Mouse (Mus musculus) layer of hippocampus, postnatal 36 days (tissue): ENCODE data around the gene Cntf. TPM values are rescaled to one million over a fixed set of nuclear protein-coding genes. Genes with fewer than 3 reads are reported as not detected.

Experiments used
- DNase-seq, 2 experiments: peaks; one replicate each; pipeline ENCODE4 v3.0.0; 2022
- total RNA-seq, 2 experiments: library from RNA; stranded (reverse); gene quantifications; 2 replicates each; pipeline ENCODE4 v1.2.3; 2021

The Cntf gene
- 1 to 10 TPM; 2.9 to 4.1 TPM for total RNA-seq

DNA sequence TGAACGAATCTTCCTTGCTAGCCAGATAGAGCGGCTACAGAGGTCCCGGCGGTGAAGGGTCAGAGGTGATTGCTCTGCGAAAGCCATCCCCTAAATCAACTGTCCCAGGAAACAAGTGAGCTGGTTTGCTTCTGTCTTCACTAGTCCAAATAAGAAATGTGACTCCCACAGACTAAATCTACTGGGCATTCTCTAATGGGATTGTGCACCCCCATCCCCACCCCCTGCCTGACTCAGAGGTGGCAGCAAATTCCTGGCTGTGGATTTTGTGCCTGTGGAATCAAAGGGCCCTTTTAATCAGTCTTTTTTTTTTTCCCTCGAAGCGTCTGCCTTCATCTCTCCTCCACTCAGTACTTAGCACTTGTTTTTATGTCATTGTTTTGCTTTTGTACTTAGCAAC lies at the start of gene Cntf:
Cntf (minus strand) TSS at position 325 of the 400 bp plus-strand sequence.
- DNase-seq = no peak

DNA sequence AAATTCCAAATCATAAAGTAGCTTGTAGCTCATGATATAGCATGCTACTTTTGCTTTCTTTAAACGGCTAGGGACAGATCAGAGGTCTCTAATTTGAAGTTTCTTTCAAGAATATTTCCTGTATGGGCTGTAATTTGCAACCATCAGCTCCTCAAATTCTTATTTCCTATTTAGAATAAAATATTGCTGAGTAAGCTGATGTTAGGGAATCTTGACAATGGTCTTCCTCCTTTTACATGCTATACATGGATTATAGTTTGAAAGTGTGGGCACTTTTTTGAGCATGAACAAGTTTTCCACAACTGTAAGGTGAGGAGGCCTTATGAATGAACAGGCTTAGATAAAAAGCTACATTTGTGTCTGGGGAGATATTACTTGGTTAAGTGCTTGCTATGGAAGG lies 48.5 kb upstream of the Cntf start:
- no peak for DNase-seq

DNA sequence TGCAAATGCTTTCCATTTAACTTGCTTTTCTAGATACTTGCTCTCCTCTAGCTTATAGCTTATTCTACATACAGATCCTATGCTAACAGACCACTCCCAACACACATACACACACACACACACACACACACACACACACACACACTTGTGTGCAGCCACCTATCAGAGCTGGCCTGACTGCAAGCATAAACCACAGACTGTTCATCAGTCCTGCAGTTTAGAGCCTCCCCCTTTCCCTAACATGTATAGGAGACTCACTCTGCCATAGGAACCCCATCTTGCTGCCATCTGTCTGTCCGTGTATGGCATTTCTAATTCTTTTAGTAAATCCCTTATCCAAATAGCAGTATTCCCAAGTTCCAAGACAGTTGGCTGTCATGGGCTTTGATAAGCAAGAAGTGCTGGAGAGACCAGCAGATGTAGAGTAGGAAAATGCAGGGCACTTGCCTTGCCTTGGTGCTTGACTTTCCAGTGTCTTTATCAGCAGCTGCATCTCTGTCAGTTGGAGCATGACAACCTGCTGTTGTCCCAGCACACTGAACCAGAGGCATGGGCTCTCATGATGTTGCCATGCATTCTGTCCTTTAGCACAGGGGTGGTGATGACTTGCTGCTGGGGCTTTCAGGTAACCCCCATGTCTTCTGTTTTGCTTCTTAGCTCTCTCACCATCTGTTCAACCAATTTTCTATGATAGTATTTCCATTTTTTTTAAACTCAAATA lies 47.4 kb upstream of the Cntf start:
- no peak for DNase-seq

DNA sequence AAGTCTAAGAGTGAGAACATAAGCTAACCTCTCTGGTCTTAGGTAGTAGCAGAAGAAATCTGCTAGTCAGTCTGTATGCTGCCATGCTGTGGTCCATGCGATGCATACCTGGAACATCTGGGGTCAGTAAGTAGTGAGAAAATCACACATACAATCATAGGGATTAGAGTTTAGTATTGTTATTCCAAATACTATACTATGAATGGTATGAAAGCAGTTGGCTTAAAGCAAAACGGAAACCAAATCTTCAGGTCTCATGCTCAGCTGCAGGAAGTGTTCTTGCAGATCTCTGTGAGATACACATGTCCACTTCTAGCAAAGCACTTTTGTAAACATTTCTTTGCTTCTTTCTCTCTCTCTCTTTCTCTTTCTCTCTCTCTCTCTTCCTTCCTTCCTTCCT lies 40.8 kb upstream of the Cntf start:
- no peak for DNase-seq

DNA sequence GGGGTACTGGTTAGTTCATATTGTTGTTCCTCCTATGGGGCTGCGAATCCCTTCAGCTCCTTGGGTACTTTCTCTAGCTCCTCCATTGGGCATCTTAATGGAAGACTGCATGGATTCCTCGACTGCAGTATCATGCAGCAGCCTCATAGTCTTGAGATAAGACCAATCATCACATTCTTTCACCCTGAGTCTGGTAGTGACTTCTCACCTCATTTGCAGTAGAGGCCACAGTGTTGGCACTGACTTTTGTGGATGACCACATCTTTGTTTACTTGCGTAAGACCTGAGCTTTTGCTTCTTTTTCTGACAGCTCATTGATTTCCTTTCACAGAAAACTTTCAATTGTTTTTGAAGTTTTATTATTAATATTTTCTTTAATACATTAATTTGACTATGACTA lies 40.3 kb upstream of the Cntf start:
- DNase-seq = no peak

DNA sequence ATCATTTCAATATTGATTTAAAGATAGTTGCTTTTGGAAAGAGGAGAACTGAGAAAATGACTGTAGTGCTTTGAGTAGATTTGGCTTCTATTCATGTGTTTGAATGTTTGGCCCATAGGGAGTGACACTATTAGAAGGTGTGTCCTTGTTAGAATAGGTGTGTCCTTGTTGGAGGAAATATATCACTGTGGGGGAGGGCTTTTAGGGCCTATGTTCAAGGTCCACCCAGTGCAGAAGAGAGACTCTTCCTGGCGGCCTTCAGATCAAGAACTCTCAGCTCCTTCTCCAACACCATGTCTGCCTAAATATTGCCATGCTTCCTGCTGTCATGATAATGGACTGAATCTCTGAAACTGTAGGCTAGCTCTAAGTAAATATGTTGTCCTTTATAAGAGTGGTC lies 38.8 kb upstream of the Cntf start:
- DNase-seq = no peak

DNA sequence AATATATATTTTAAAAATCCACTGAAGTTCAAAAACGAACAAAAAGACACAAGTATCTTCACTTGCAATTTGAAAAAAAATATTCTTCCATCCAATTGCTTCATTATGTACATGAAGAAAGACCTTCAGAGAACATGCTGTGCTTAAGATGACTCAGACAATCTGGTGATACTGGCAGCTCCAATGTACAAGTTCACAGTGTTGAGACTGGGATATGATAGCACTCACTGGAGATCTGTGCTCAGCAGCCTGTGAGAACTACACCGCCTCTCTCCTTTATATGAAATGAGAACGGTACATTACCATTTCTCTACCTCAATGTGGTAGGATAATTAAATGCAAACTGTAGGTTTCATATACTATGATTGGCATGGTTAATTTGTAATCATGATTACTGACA lies 37.4 kb upstream of the Cntf start:
- DNase-seq = no peak

DNA sequence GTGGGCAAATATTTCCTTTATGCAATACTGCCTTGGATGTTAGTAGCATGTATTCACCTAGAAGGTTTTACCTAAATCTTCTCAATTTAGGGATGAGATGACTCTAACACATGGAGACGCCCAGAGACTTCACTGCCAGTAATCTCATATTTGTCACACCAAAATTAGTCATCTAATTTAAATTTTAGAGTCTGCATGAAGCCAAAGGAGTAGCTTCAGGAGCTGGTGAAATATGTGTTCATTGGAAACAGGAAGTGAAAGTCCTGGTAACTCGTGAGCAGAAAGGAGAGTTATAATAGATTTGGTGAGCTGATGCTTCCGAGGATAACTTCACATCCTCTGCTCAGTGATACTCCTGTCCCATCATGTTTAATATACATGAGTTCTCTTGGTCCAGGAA lies 35.6 kb upstream of the Cntf start:
- no peak for DNase-seq

DNA sequence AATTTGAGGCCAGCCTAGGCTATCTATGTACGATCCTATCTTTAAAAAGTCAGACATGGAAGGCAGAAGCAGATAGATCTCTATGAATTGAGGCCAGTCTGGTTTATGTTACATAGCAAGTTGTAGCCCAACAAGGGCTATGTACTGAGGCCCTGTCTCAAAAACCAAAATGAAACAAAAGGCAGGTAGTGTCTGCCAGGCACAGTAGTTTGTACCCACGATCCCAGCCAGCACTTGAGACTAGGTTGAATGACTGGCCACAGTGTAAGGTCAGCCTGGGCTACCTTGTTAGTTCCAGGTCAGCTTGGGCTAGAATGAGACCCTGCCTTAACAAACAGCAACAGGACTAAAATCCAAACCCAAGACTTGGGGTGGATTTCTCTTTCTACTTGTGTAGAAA lies 35.2 kb upstream of the Cntf start:
- DNase-seq = no peak

DNA sequence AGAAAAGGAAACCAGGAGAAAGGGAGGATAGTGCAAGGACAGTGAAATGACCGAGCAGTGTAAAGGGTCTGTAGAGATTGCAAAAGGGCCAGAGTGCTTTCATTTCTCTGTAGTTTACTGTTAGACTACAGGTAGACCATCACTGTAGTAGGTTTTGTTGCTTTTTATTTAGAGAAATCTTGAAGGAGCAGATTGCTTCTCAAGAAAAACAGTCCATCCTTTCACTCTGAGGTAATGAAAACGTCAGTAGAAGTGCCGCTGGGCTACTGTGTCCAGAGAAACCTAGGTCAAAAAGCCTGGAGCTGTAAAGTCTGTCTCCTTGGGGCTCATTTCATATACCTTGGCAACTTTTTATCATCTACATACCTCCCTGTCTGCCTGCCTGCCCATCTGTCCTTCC lies 33.6 kb upstream of the Cntf start:
- DNase-seq = no peak

DNA sequence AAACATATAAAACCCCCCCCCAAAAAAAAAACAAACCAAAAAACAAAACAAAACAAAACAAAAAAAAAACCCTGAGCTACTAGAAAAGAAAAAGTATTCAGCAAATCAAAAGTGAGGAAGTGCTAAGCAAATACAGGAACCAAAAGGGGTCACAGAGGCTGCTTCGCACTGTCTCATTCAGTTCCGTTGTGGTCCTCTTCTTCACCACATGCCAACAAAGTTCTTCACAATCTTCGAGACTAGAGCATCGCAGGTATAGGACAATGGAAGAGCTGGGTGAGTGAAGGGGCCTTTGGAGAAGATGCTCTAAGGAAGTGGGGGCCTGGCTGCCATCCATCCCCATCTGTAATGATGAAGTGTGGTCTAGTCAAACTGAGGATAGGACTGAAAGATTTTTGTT lies 33.0 kb upstream of the Cntf start:
- DNase-seq = no peak

DNA sequence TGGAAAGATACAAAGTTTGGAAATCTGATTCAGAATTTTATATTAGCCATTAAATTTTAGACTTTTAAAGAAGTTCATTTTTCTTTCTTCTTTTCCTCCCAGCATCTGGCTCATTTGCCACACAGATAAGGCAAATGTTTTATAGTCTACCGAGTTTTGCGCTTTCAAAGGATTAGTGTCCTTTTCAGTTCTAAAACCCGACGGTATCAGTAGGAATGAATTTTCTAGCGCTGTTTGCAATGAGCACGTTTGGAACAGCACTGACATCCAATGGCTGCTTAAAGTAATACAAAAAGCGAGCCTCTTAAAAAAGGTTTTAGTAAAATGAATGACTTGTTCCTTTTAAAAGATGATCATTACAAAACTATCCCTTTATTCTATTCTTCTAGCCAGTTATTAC lies 31.6 kb upstream of the Cntf start:
- DNase-seq = no peak

DNA sequence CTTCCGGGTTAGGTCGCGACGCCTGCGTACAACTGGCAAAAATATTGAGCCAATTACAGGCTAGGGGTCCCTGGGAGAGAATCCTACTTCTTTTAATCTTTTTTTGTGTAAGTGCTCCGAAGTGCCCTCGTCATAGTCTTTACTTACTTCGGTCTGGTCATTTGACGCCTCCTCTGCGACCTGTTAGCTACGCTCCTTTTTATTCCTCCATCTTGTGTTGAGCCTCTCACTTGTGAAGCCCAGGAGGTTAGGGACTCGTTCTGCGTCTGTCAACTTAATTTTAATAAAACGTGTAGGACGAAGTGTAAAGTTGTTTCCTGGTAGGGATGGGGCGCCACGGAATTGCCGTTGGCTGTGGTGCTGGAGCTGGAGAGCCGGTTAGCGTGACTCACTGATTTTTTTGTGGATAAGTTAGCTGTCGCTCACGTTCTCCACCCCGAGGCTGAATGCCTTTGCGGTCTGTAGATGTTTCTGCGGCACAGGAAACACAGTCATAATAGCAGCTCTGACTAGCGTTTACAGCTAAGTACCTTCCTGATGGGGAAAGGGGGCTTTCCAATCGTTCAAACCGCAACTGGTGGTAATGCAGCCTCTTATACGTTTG lies 31.0 kb upstream of the Cntf start:
- peak in 1 of 2 experiments; percentile 60 for DNase-seq

DNA sequence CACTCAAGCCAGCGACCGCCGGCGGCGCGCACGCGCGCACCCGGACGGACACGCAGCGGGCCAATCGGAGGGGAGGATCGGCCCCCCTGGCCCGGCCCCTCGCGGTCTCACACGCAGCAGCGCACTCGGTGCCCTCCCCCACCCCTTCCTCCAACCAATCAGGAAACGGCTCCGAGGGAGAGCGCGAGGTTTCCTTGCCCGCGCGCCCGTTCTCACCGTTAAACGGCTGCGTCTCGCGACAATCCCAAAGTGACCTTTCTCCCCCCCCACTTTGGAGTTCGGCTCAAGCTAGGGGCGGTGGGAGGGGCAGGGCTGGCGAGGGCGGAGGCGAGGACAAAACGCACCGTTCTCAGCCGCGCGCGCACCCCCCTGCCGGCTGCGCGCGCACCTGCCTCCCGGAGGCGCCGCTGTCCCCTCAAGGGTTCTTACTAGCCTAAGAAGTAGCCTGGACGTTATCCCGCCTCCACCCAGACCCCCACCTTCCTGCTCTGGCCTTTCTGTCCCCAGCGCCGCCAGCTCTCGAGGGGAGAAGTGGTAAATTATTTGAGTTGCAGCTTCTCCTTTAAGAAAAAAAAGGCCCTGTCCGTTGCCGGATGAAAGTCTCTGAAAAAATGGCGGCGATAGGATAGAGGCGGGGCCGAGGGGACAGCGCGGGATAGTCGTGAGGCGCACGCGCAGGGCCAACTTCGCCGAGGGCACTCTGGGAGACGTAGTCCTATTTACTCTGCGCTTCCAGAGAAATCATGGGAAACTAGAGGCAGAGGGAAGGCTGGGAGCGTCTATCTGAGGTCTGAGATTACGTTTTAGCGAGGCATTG lies 30.3 kb upstream of the Cntf start, which contains the start of the genes Zfp91 and Lpxn:
Zfp91 (minus strand) TSS at position 616 of the 817 bp plus-strand sequence.
Lpxn (plus strand) TSS at position 683 of the 817 bp plus-strand sequence.
- DNase-seq = peak; percentile 97

DNA sequence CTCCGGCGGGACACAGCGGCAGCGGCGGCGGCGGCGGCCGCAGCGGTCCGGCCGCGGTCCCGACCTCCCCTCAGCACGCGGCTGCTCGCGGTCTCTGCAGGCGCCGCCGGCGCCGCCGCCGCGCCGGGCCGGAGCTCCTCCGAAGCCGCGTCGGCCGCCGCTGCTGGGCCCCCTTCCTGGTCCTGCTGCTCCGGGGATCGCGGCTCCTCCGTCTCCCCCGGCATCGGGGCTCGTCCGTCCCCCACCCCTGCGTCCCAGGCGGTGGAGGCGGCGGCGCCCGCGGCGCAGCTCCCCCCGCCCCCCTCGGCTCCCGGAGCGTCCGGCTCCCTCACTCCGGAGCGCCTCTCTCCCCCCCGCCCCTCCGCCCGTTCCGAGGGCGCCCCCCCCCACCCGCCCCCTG lies 29.7 kb upstream of the Cntf start:
- no peak for DNase-seq

DNA sequence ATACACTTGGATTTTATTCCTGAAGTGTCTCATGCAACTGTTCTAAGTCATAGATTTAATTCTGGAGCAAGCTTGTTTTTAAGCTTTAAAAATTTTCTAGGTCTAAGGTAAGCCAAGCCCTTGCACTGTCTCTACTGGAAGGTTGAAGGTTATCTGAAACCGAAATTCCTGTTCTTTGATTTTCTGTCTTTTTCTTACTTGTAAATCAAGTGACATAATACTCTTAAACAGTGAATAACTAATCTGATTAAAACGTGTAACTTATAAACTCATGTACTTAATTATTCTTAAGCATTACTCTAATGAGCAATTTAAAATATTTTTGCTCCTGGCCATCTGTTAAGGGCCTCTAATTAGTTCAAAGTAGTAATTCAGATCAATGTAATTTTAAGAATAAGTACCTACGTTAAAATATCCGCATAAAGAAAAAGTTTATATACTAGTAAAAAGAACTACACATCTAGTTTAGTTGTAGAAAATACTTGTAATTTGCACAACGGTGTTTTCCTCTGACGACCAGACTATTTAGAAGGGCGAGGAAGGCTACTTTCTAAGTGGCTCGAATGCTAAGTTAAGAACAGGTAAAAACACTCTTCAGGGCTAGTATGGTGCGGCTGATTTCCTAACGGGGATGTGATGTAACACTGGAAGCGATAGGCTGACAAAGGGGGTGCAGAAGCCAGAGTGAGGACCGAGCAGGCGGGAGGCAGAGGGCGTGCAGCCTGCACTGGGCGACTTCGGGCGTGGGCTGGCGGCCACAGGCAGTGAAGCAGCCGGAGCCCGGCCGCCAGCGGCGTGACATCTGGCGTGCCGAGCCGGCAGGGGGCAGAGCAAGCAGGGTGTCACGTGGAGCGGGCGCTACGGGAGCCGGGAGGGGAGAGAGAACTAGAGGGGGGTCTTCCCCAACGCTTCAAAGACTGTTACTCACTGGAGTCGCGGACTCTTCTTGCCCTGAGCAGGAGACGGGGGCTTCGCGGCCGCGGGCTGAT lies 28.9 kb upstream of the Cntf start:
- peak; percentile 93 to 95 for DNase-seq

DNA sequence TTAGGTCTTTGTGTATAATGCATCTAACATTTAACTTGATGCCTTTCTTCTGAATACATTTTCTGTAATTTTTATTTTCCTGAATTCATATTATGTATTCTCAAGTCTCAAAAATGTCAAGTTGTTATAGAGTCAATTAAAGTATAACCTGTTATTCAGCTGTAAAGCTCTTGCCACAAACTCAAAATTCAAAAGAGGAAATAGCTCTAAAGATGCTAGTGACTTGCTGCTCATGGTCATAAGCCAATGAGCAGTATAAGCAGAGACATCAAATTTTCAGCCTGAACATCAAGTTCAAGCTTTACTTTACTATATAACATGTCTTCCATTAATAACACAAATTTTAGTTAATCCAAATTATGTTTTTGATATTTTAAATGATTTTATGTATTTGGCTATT lies 26.9 kb upstream of the Cntf start:
- DNase-seq = no peak

DNA sequence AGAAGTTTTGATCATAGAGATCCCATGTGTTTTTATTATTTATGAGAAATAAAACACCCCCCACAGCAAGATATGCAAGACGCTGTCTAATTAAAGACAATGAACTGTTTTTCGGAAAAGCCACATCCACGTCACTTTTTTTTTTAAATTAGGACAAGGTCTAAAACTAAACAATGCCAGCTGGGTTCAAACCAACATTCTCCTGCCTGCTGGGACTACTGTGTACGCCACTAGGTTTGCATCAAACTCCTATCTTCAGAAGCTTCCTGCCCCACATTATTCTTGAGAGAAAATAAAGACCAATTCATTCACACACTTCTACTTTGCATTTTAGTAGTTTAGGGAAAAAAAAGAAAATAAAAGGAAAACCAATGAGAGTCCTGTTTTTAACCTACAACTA lies 22.3 kb upstream of the Cntf start:
- DNase-seq = no peak

DNA sequence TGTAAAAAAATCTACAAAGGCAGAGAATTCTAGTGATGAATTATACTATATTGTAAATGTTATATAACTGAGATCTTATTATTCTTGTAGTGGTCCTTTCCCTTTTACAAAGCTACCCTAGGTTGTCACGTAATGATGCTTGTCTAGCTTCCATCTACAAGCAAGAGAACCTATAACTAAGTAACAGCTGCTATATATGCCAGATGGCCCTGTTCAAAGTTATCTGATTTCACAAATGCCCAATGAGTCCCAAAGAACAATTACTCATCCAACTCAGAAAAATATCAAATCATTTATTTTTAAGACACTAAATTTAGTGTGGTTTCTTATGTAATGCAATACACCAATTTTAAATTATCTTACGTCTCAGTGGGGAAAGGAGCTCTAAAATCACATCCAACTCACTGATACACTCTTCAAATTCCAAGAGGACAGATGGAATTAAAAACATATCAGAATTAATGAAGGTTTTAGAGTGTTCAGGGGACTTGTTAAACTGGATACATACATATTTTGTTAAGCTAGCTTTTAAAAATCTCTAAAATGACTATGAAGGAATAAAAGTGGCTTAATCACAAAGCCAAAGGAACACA lies 21.5 kb upstream of the Cntf start:
- DNase-seq = no peak

DNA sequence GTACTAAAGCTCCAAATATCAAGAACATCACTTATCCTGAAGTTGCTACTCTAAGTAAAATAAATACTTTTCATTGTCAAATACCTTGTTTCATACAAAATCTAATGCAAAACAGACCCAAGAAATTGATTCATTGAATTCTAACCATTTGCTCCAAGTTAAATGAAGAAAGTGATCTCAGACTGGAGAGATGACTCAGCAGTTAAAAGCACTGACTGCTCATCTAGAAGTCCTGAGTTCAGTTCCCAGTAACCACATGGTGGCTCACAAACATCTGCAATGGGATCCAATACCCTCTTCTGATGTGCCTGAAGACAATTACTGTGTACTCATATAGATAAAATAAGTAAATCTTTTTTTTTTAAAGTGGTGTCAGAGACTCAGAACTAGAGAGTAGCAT lies 15.0 kb upstream of the Cntf start:
- no peak for DNase-seq

DNA sequence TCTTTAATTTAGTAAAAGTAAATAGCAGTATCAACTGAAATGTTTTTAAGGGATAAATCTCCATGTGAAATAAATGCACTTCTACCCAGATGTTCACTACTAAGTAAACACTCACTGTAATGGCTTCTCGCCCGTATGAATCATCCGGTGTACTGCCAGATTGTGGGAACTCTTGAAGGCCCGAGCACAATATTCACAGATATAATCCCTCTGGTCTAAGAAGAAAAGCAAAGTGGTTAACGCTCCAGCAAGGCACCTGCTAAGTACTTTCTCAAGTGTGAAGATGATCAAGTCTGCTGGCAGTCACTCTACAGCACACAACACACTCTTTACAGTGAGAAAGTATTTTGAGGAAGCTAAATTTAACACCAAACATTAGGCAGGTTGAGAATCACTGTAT lies 5.5 kb upstream of the Cntf start:
- no peak for DNase-seq
